Mouse (Mus musculus): Measurements from ENCODE around the gene Nr1d1.

DNA sequence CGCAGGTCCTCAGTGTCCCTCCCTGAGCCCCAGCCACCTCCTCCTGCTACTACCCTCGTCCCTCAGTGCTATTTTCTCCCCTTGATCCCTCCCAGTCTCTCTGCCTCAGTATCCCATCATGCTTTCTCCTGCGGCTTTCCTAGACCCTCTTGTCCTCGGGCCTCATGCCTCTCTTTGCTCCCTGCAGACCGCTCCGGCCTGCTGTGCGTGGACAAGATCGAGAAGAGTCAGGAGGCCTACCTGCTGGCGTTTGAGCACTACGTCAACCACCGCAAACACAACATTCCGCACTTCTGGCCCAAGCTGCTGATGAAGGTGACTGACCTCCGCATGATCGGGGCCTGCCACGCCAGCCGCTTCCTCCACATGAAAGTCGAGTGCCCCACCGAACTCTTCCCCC, 11.0 kb downstream of the Nr1d1 start:
- TF ChIP-seq CTCF (IDR thresholded peaks at IDR 0.05; ENCODE audit: low read depth) (no peak), EP300 (IDR thresholded peaks at IDR 0.05; ENCODE audit: low read depth) (no peak)

Measured in heart, postnatal 0 days (tissue).